Mouse (Mus musculus): ENCODE measurements around the gene Imp4. TPM values are rescaled to one million over a fixed set of nuclear protein-coding genes. Genes with fewer than 3 reads are reported as not detected.

Gene Imp4
- 34.6 and 36.7 TPM in 2 replicates for polyA plus RNA-seq (2012; rRNA removed)

DNA sequence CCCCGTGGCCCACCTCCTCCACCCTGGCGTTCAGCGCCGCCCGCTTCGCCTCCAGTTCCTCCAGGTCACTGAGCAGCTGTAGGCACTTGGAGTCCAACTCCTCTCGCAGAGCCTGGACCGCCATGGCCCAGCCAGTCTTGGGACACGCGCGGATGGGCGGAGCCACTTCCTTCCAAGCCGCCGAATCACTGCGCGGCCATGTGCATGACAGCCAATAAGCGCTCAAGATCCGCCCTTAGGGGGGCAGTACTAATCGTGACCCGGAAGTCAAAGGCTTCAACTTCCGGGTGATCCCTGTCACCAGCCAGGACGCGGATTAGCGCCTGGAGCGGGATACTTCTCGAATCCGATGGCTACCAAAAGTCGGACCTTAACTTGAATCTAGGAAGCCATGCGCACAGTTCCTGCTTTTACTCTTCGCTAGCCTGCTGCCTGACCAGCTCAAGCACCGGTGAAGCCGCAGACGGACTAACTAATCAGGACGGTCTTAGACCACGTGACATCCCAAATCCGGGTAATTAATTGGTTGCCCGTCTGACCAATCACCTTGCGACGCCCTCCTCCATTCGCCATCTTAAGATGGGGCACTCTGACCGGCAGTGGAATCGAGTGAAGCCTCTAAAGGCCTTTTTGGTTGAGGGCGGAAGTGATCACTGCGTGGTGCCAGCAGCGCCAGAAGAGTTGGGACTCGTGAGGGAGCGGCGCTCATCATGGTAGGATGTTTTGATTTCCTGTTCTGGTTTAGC is at the start of gene Imp4, which contains the start of gene Ccdc115:
Gene Imp4, plus strand, starts transcription at position 637 of the 746 bp plus-strand sequence.
Gene Ccdc115, minus strand, starts transcription at position 458 of the 746 bp plus-strand sequence.

DNA sequence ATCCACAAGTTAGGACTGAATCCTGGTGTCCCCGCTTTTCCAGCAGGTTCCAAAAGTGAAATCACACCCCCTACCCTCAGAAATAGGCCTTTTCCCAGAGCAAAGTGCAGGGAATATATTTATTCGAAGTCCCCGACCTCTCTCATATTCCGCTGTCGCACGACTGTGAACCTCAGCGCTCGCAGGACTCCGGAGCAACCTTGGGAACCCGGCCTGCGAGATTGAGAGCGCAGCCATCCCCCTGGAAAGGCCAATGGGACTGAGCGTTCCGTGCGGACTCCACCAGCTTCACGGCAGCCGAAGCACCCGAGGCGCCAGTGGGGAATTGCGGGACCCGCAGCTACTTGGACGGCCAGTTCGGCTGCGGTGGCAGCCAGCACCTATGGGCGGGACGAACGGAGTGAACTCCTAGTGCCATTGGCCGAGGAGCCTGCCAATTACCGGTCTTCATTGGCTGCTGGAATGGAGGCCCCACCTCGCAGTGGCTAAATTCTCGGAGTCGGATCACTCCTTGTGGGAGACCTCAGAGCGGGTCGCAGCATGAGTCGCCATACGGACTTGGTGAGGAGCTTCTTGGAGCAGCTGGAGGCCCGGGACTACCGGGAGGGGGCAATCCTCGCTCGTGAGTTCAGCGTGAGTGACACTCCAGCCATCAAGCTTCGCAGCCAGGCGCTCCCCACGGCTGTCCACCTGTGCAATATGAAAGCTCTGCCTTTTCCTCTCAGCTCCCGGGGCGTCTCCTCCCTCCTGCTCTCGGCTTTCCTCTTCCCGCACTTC is 19.8 kb downstream of the Imp4 start, which contains the start of gene Ptpn18:
Gene Ptpn18, plus strand, starts transcription at position 479 of the 777 bp plus-strand sequence.

Other genes with a start within 250 kb of the Imp4 start
- 54.9 and 56.2 TPM in 2 replicates for gene Ccdc115, start 179 bp upstream of the Imp4 start, polyA plus RNA-seq (2012; rRNA removed)
- gene Ptpn18, start 19.9 kb downstream of the Imp4 start, polyA plus RNA-seq (2012; rRNA removed) = 9.7 and 12.3 TPM in 2 replicates
- gene Prss39, start 58.6 kb downstream of the Imp4 start, polyA plus RNA-seq (2012; rRNA removed) = not detected in 2 replicates
- 0.06 TPM in 1 of 2 replicates, not detected in the other for gene Cfc1, start 95.8 kb downstream of the Imp4 start, polyA plus RNA-seq (2012; rRNA removed)
- not detected in 2 replicates for gene Prss40, start 121.1 kb downstream of the Imp4 start, polyA plus RNA-seq (2012; rRNA removed)
- 15.7 and 17.5 TPM in 2 replicates for gene Amer3, start 139.8 kb downstream of the Imp4 start, polyA plus RNA-seq (2012; rRNA removed)

All from central nervous system, embryonic 14 days (tissue).